Mouse (Mus musculus): ENCODE data around the gene Sh2d5. TPM values are rescaled to one million over a fixed set of nuclear protein-coding genes. Genes with fewer than 3 reads are reported as not detected.
A peak's percentile ranks its signal among the peaks of the same experiment; 100 is the strongest.

Sh2d5 gene
- polyA plus RNA-seq, 1 experiment from 2014 or later, result 0.91 TPM

GRCm38 (mm10) chr4:138293261-138293948, 43.2 kb downstream of the Sh2d5 start:
- ATAC-seq, result no peak
- no peak for TF ChIP-seq CTCF (IDR thresholded peaks at IDR 0.05)
- CTCF ChIA-PET, result interaction anchor here (0.8 kb wide), 1 partner anchor 11 kb away, joined by 3 read pairs; no protein-coding TSS in a partner anchor
- in situ Hi-C loops (cut with MboI; ENCODE audit: low pct_unique_long_range_greater_than_20kb), result no loop called here
- no peaks in the 10 kb centered on the region for H3K27me3 ChIP-seq
- DNase-seq (ENCODE audit: low read depth, low spot score), result no peak
- POLR2A ChIA-PET, result no interaction called here

GRCm38 (mm10) chr4:138293949-138294550, 43.8 kb downstream of the Sh2d5 start:
- no peak for DNase-seq (ENCODE audit: low read depth, low spot score)
- ChIA-PET CTCF (interaction anchor here (0.8 to 5.1 kb wide), 2 partner anchors 11 kb away, joined by 3 to 27 read pairs; no protein-coding TSS in a partner anchor), POLR2A (no interaction called here)
- no peaks in the 10 kb centered on the region for H3K27me3 ChIP-seq
- in situ Hi-C loops (cut with MboI; ENCODE audit: low pct_unique_long_range_greater_than_20kb), result no loop called here
- ATAC-seq, result no peak
- no peak for TF ChIP-seq CTCF (IDR thresholded peaks at IDR 0.05)

GRCm38 (mm10) chr4:138301271-138301780, 51.1 kb downstream of the Sh2d5 start:
- no peaks in the 10 kb centered on the region for H3K27me3 ChIP-seq
- POLR2A ChIA-PET, result no interaction called here
- in situ Hi-C loops (cut with MboI; ENCODE audit: low pct_unique_long_range_greater_than_20kb), result no loop called here
- TF ChIP-seq CTCF (IDR thresholded peaks at IDR 0.05), result no peak
- DNase-seq (ENCODE audit: low read depth, low spot score) (no peak), ATAC-seq (no peak)
- CTCF ChIA-PET, result interaction anchor here (2.2 kb wide), 1 partner anchor 18 kb away, joined by 7 read pairs; no protein-coding TSS in a partner anchor

- in situ Hi-C loops (cut with MboI; ENCODE audit: low pct_unique_long_range_greater_than_20kb), result no loop called here
- DNase-seq (ENCODE audit: low read depth, low spot score) (no peak), ATAC-seq (no peak)
- ChIA-PET POLR2A (no interaction called here), CTCF (interaction anchor here (1.2 kb wide), 1 partner anchor 8 kb away, joined by 3 read pairs; no protein-coding TSS in a partner anchor)
- no peak for TF ChIP-seq CTCF (IDR thresholded peaks at IDR 0.05)
- no peaks in the 10 kb centered on the region for H3K27me3 ChIP-seq
These were observed 52.8 kb downstream of the Sh2d5 start for GRCm38 (mm10) chr4:138303011-138303410.

- no peak for DNase-seq (ENCODE audit: low read depth, low spot score)
- ATAC-seq, result no peak
- H3K27me3 ChIP-seq, result no peaks in the 10 kb centered on the region
- POLR2A ChIA-PET, result interaction anchor here (1.6 kb wide), 1 partner anchor 12 kb away, joined by 3 read pairs; no protein-coding TSS in a partner anchor
- CTCF ChIA-PET, result interaction anchor here (1.4 to 4.1 kb wide), 3 partner anchors 12 to 21 kb away, joined by 3 to 23 read pairs (median 3); no protein-coding TSS in a partner anchor
- no peak for TF ChIP-seq CTCF (IDR thresholded peaks at IDR 0.05)
- in situ Hi-C loops (cut with MboI; ENCODE audit: low pct_unique_long_range_greater_than_20kb), result no loop called here
These were observed 53.5 kb downstream of the Sh2d5 start for GRCm38 (mm10) chr4:138303742-138304141.

- H3K27me3 ChIP-seq, result no peaks in the 10 kb centered on the region
- DNase-seq (ENCODE audit: low read depth, low spot score), result peak; percentile 93
- no peak for TF ChIP-seq CTCF (IDR thresholded peaks at IDR 0.05)
- in situ Hi-C loops (cut with MboI; ENCODE audit: low pct_unique_long_range_greater_than_20kb), result no loop called here
- ChIA-PET POLR2A (interaction anchor here (1.1 to 1.6 kb wide), 2 partner anchors 11 to 16 kb away, joined by 3 read pairs; no protein-coding TSS in a partner anchor), CTCF (interaction anchor here (1.4 to 4.1 kb wide), 3 partner anchors 11 to 22 kb away, joined by 3 to 23 read pairs (median 3); no protein-coding TSS in a partner anchor)
- ATAC-seq, result peak; percentile 89
These were observed 54.3 kb downstream of the Sh2d5 start, which contains the start of gene Ddost for GRCm38 (mm10) chr4:138304340-138305104. Gene Ddost, plus strand, starts transcription at chr4:138304730.

- no peaks in the 10 kb centered on the region for H3K27me3 ChIP-seq
- DNase-seq (ENCODE audit: low read depth, low spot score), result no peak
- in situ Hi-C loops (cut with MboI; ENCODE audit: low pct_unique_long_range_greater_than_20kb), result no loop called here
- no peak for ATAC-seq
- ChIA-PET POLR2A (no interaction called here), CTCF (interaction anchor here (4.1 kb wide), 1 partner anchor 8 kb away, joined by 23 read pairs; no protein-coding TSS in a partner anchor)
- no peak for TF ChIP-seq CTCF (IDR thresholded peaks at IDR 0.05)
These were observed 56.8 kb downstream of the Sh2d5 start for GRCm38 (mm10) chr4:138307025-138307424.

GRCm38 (mm10) chr4:138307739-138308138, 57.5 kb downstream of the Sh2d5 start:
- TF ChIP-seq CTCF (IDR thresholded peaks at IDR 0.05), result no peak
- POLR2A ChIA-PET, result no interaction called here

GRCm38 (mm10) chr4:138310311-138310910, 60.2 kb downstream of the Sh2d5 start:
- in situ Hi-C loops (cut with MboI; ENCODE audit: low pct_unique_long_range_greater_than_20kb), result loop anchor here (10.0 kb wide), 1 partner anchor 466 kb away; no protein-coding TSS in a partner anchor
- DNase-seq (ENCODE audit: low read depth, low spot score) (no peak), ATAC-seq (no peak)
- ChIA-PET CTCF (interaction anchor here (0.9 to 1.7 kb wide), 3 partner anchors 8 to 114 kb away, joined by 3 to 8 read pairs (median 4); no protein-coding TSS in a partner anchor), POLR2A (no interaction called here)
- no peak for TF ChIP-seq CTCF (IDR thresholded peaks at IDR 0.05)
- no peaks in the 10 kb centered on the region for H3K27me3 ChIP-seq

More at GRCm38 (mm10) chr4:138307739-138308138, 57.5 kb downstream of the Sh2d5 start:
- in situ Hi-C loops (cut with MboI; ENCODE audit: low pct_unique_long_range_greater_than_20kb), result no loop called here
- ATAC-seq (no peak), DNase-seq (ENCODE audit: low read depth, low spot score) (no peak)
- CTCF ChIA-PET, result no interaction called here
- H3K27me3 ChIP-seq, result no peaks in the 10 kb centered on the region

Other genes with a start within 250 kb of the Sh2d5 start
- gene Hp1bp3, start 34.1 kb upstream of the Sh2d5 start, polyA plus RNA-seq (2021), result 112 TPM
- 1.6 TPM for gene Kif17, start within 50 bp of the Sh2d5 start, polyA plus RNA-seq (2021)
- 164 TPM for gene Ddost, start 54.3 kb downstream of the Sh2d5 start, polyA plus RNA-seq (2021)
- gene Pink1, start 75.9 kb downstream of the Sh2d5 start, polyA plus RNA-seq (2021), result 58.2 TPM
- 0.32 TPM for gene Cda, start 117.6 kb downstream of the Sh2d5 start, polyA plus RNA-seq (2021)
- not detected for gene Fam43b, start 146.1 kb downstream of the Sh2d5 start, polyA plus RNA-seq (2021)
- gene Mul1, start 184.3 kb downstream of the Sh2d5 start, polyA plus RNA-seq (2021), result 24.3 TPM
- 21.9 TPM for gene Camk2n1, start 203.9 kb downstream of the Sh2d5 start, polyA plus RNA-seq (2021)

All from Patski (cell line).